Mouse (Mus musculus) liver, embryonic 14.5 days (tissue): ENCODE measurements around the gene Tspan11. TPM values are rescaled to one million over a fixed set of nuclear protein-coding genes. Genes with fewer than 3 reads are reported as not detected.

Experiments
- ATAC-seq: fragments of 200-750 bp; cut with Nextera tagmentation; 2 replicates; pipeline ENCODE4 v1.8.0; 2017; ENCODE audit warnings: moderate number of reproducible peaks, mild to moderate bottlenecking, moderate library complexity; ENCODE audit not compliant: insufficient read depth
- DNase-seq, 3 experiments: peaks; one replicate each; pipeline ENCODE4 v3.0.0-alpha.2; 2012 to 2013; ENCODE audit warnings: low read depth in 3 of 3, low spot score in 3 of 3
- H3K27ac ChIP-seq: fragments of 300-500 bp; sonication (generic); 2 replicates; pipeline ENCODE4 v1.5.1; 2014; ENCODE audit warnings: moderate library complexity, mild to moderate bottlenecking, control low read depth, inconsistent platforms
- H3K27me3 ChIP-seq: fragments of 300-500 bp; sonication (generic); 2 replicates; pipeline ENCODE4 v1.6.1; 2014; ENCODE audit warnings: mild to moderate bottlenecking, low read length, moderate library complexity; ENCODE audit not compliant: control insufficient read depth, insufficient read depth
- H3K36me3 ChIP-seq: fragments of 300-500 bp; sonication (generic); replicated peaks from 2 replicates; pipeline ENCODE4 v1.6.1; 2014; ENCODE audit warnings: low read depth; ENCODE audit not compliant: control insufficient read depth, insufficient read depth
- H3K4me1 ChIP-seq, 2 experiments: fragments of 200-500 bp in 1 of 2; fragments of 300-500 bp in 1 of 2; sonication (generic) in 1 of 2; replicated peaks; 2 replicates each; pipeline ENCODE4 v1.6.1; 2012 to 2014; ENCODE audit warnings: antibody characterized with exemption in 1 of 2, inconsistent platforms in 1 of 2, low read length in 1 of 2; ENCODE audit not compliant: control insufficient read depth in 2 of 2, insufficient read depth in 2 of 2
- H3K4me2 ChIP-seq: fragments of 300-500 bp; sonication (generic); 2 replicates; pipeline ENCODE4 v1.6.1; 2014; ENCODE audit warnings: low read depth, mild to moderate bottlenecking, control low read depth, moderate library complexity
- H3K4me3 ChIP-seq, 2 experiments: fragments of 200-500 bp in 1 of 2; fragments of 300-500 bp in 1 of 2; sonication (generic) in 1 of 2; 2 replicates each; pipeline ENCODE4 v1.5.1; 2012 to 2014; ENCODE audit warnings: low read depth in 2 of 2, low read length in 2 of 2, mild to moderate bottlenecking in 2 of 2, control low read depth in 1 of 2, inconsistent platforms in 1 of 2, moderate library complexity in 1 of 2; ENCODE audit not compliant: insufficient read depth in 1 of 2
- H3K9ac ChIP-seq: fragments of 300-500 bp; sonication (generic); replicated peaks from 2 replicates; pipeline ENCODE4 v1.6.1; 2014; ENCODE audit warnings: mild to moderate bottlenecking, control low read depth, moderate library complexity
- H3K9me3 ChIP-seq: fragments of 300-500 bp; sonication (generic); 2 replicates; pipeline ENCODE4 v1.6.1; 2016; ENCODE audit warnings: low read length, mixed read lengths; ENCODE audit not compliant: control insufficient read depth
- CTCF ChIP-seq: IDR thresholded peaks from 2 replicates; pipeline ENCODE4 v1.5.1; 2016; ENCODE audit warnings: antibody characterized with exemption, low read depth, control low read depth
- EP300 ChIP-seq: IDR thresholded peaks from 2 replicates; pipeline ENCODE4 v1.6.1; 2016; ENCODE audit warnings: antibody characterized with exemption, low read depth
- WGBS: fragments of 180-500 bp; shearing (Covaris S2); extraction: QIAGEN DNeasy Blood & Tissue Kit; methylation state at CpG from one replicate; pipeline ENCODE4 v1.1.7; 2014; ENCODE audit not compliant: insufficient replicate concordance; 5-methylcytosine and 5-hydroxymethylcytosine counted together
- polyA plus RNA-seq, 2 experiments: library from polyadenylated mRNA; depleted of rRNA in 1 of 2; stranded (reverse) in 1 of 2; unstranded in 1 of 2; fragments of >200 nt; fragmentation: Nextera tagmentation in 1 of 2; extraction: Ambion mirVana in 1 of 2; gene quantifications; 2 replicates each; pipeline versions ENCODE4 v1.2.1 to v1.2.3; 2012 to 2014

Gene Tspan11
- polyA plus RNA-seq, 2 experiments: 0.07 to 0.23 TPM

GRCm38 (mm10) chr6:127970848-127971247, 83.5 kb downstream of the Tspan11 start:
- Histone ChIP-seq H3K4me1 (no peaks in the 10 kb centered on the region), H3K4me3 (no peak overlapping the region), H3K27ac (no peak overlapping the region), H3K9me3 (no peaks in the 10 kb centered on the region), H3K4me2 (no peak overlapping the region), H3K36me3 (no peaks in the 10 kb centered on the region), H3K9ac (no peak overlapping the region), H3K27me3 (no peaks in the 10 kb centered on the region)
- 64% methylated on average over 5 of the region's 5 CpGs for WGBS
- no peak for ATAC-seq
- TF ChIP-seq CTCF: no peak
- no peak for TF ChIP-seq EP300
- no peak for DNase-seq

DNA sequence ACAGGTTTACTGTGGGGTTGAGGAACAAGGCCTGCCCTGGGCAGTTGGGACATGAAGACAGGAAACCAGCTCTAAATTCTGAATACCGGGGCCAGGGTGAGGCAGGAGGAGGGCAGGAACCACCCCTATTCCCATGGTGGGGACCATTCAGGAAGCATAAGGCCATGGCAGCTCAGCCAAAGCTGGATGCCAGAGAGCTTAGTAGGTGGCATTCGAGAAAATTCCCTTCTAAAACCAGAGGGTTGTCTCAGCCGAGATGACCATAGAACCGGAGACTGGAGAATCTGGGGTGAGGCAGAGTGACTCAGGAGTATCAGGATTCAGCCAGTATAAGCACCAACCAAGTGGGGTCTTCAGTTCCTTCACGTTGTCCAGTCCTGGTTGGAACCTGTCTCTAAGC, 84.5 kb downstream of the Tspan11 start:
- Histone ChIP-seq H3K9me3 (no peaks in the 10 kb centered on the region), H3K9ac (no peak overlapping the region), H3K4me1 (no peaks in the 10 kb centered on the region), H3K27me3 (no peaks in the 10 kb centered on the region), H3K4me3 (no peak overlapping the region), H3K4me2 (no peak overlapping the region), H3K36me3 (no peaks in the 10 kb centered on the region), H3K27ac (no peak overlapping the region)
- no peak for DNase-seq
- TF ChIP-seq CTCF (no peak), EP300 (no peak)
- WGBS: 52% methylated on average over 5 of the region's 5 CpGs
- ATAC-seq: no peak

- Histone ChIP-seq H3K4me2 (no peak overlapping the region), H3K27ac (no peak overlapping the region), H3K9me3 (no peaks in the 10 kb centered on the region), H3K27me3 (no peaks in the 10 kb centered on the region), H3K9ac (no peak overlapping the region), H3K36me3 (no peaks in the 10 kb centered on the region), H3K4me1 (no peaks in the 10 kb centered on the region), H3K4me3 (no peak overlapping the region)
- ATAC-seq: no peak
- TF ChIP-seq EP300 (no peak), CTCF (no peak)
- 55% methylated on average over 6 of the region's 6 CpGs for WGBS
- no peak for DNase-seq
Measured at GRCm38 (mm10) chr6:127973553-127973952, 86.2 kb downstream of the Tspan11 start.

GRCm38 (mm10) chr6:127974000-127974399, 86.6 kb downstream of the Tspan11 start:
- Histone ChIP-seq H3K27ac (no peak overlapping the region), H3K4me3 (no peak overlapping the region), H3K36me3 (no peaks in the 10 kb centered on the region), H3K4me2 (no peak overlapping the region), H3K9me3 (no peaks in the 10 kb centered on the region), H3K4me1 (no peaks in the 10 kb centered on the region), H3K9ac (no peak overlapping the region), H3K27me3 (no peaks in the 10 kb centered on the region)
- WGBS: 62% methylated on average over 9 of the region's 9 CpGs
- DNase-seq (no peak), ATAC-seq (no peak)
- no peak for TF ChIP-seq CTCF
- TF ChIP-seq EP300: no peak

DNA sequence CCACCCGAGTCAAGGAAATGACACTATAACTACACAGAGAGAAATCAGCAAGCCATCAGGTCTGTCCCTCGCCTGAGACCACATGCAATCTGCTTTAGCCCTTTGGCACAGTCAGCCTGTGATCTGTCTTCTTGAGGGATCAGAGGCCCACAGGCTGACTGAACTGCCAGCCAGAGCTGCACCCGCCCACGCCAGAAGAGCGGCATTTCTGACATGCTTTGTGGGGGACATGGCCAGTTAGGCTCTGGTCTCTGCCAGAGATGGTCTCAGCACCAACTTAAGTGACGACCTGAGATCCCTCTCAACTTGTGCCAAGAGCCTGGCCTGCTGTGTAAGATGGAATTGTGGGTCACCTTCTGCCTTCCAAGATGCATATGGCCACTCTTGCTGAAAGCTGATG, 89.3 kb downstream of the Tspan11 start:
- Histone ChIP-seq H3K27ac (no peak overlapping the region), H3K4me2 (no peak overlapping the region)
- no peak for TF ChIP-seq CTCF
- TF ChIP-seq EP300: no peak

More for the DNA sequence above, 89.3 kb downstream of the Tspan11 start:
- DNase-seq (no peak), ATAC-seq (no peak)
- H3K27me3 ChIP-seq: no peaks in the 10 kb centered on the region
- peaks cover 0 to 3% of the 10 kb centered on the region in 2 experiments; a peak in 1 of 4 replicates for H3K4me1 ChIP-seq
- no peaks in the 10 kb centered on the region for H3K9me3 ChIP-seq
- 59% methylated on average over 6 of the region's 6 CpGs for WGBS
- H3K9ac ChIP-seq: no peak overlapping the region
- no peaks in the 10 kb centered on the region for H3K36me3 ChIP-seq
- H3K4me3 ChIP-seq: no peak overlapping the region
